Mouse (Mus musculus): ENCODE results near the gene Cdc25b. TPM values are rescaled to one million over a fixed set of nuclear protein-coding genes. Genes with fewer than 3 reads are reported as not detected.
A peak's percentile ranks its signal among the peaks of the same experiment; 100 is the strongest.
"Not testable (repeated sequence)": the region's sequence is repeated elsewhere in the genome, so short reads cannot be mapped to it uniquely, and the experiment has no call there.

Cdc25b gene
- polyA plus RNA-seq, 1 experiment = 22.4 TPM

DNA sequence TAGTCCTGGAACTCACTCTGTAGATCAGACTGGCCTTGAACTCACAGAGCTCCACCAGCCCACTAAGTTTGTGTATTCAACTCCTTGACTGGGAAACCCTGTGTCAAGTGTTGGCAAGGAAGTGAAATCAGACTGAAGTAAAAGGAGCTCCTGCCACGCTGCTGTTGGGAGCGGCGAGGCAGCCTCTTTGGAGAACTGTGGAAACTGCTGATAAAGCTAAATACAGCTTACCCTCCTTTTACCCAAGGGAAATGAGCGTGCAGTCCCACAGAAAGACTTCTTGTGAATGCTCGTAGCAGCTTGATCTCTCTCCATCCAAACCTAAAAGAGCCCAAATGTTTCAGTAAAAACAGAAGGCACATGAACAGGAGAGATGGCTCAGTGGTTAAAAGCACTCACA lies 35.8 kb downstream of the Cdc25b start:
- no peak overlapping the region for H3K4me3 ChIP-seq (ENCODE audit: low read depth, low read length)
- H3K27me3 ChIP-seq (ENCODE audit: control insufficient read depth, insufficient read depth, low read length) = no peaks in the 10 kb centered on the region
- peaks cover 14% of the 10 kb centered on the region; the same call in 1 of the 2 replicates for H3K4me1 ChIP-seq (ENCODE audit: control insufficient read depth, insufficient read depth, insufficient read length, low read length)
- H3K27ac ChIP-seq (ENCODE audit: insufficient read depth, low read depth, low read length) = peak overlapping the region; percentile 85
- 16% methylated on average over 5 of the region's 5 CpGs for whole genome bisulfite sequencing
- TF ChIP-seq CTCF (IDR thresholded peaks at IDR 0.05; ENCODE audit: extremely low read depth, insufficient read length, insufficient replicate concordance, low read depth, low read length) (no peak), POLR2A (IDR thresholded peaks at IDR 0.05; ENCODE audit: low read depth, low read length) (no peak)
- no peaks in the 10 kb centered on the region for H3K36me3 ChIP-seq (ENCODE audit: control insufficient read depth, insufficient read depth, low read length)

DNA sequence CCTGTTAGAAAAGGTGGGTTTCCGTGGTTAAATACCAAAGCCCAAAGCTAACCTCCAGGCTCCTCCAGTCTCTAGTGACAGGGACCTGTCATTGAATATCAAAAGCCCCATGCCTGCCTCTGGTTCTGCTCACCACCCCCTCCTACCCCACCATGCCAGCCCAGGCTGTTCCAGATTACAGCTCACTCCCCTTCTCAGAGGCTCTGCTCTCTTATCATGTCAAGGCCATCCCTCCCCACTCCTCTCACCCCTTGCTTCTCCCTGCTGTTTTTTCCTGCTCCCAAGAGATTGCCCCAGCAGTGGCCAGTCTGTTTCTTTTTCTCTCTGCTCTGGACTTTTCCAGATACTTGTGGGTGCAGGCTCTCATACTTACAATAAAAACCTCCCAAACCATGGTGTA lies 36.8 kb downstream of the Cdc25b start:
- no peak for TF ChIP-seq CTCF (IDR thresholded peaks at IDR 0.05; ENCODE audit: extremely low read depth, insufficient read length, insufficient replicate concordance, low read depth, low read length)
- no peak for TF ChIP-seq POLR2A (IDR thresholded peaks at IDR 0.05; ENCODE audit: low read depth, low read length)
- WGBS = 85% methylated on average over 1 of the region's 1 CpGs
- Histone ChIP-seq H3K4me1 (ENCODE audit: control insufficient read depth, insufficient read depth, insufficient read length, low read length) (peaks cover 14% of the 10 kb centered on the region; the same call in 1 of the 2 replicates), H3K36me3 (ENCODE audit: control insufficient read depth, insufficient read depth, low read length) (no peaks in the 10 kb centered on the region), H3K4me3 (ENCODE audit: low read depth, low read length) (no peak overlapping the region), H3K27ac (ENCODE audit: insufficient read depth, low read depth, low read length) (no peak overlapping the region), H3K27me3 (ENCODE audit: control insufficient read depth, insufficient read depth, low read length) (no peaks in the 10 kb centered on the region)

DNA sequence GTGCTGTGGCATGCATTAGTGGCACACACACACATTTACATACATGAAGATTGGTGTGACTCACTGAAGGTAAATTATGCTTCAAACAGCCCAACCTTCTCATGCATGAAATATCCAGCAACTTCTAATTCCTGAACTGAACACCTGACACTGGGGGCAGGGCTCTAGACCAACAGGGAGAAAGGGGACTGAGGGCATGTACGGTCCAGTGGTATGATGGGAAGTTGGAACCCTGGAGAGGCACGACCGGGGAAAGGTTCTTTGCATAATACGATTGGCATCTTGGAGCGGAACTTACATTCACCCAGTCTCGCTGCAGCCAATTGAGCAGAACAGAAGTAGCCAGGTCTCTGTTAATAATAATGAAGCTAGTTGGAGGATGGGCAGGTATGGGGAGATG lies 38.4 kb downstream of the Cdc25b start:
- Histone ChIP-seq H3K27ac (ENCODE audit: insufficient read depth, low read depth, low read length) (no peak overlapping the region), H3K4me3 (ENCODE audit: low read depth, low read length) (no peak overlapping the region), H3K27me3 (ENCODE audit: control insufficient read depth, insufficient read depth, low read length) (no peaks in the 10 kb centered on the region), H3K36me3 (ENCODE audit: control insufficient read depth, insufficient read depth, low read length) (no peaks in the 10 kb centered on the region), H3K4me1 (ENCODE audit: control insufficient read depth, insufficient read depth, insufficient read length, low read length) (peaks cover 14% of the 10 kb centered on the region; the same call in 1 of the 2 replicates)
- WGBS = 95% methylated on average over 6 of the region's 6 CpGs
- TF ChIP-seq POLR2A (IDR thresholded peaks at IDR 0.05; ENCODE audit: low read depth, low read length) (no peak), CTCF (IDR thresholded peaks at IDR 0.05; ENCODE audit: extremely low read depth, insufficient read length, insufficient replicate concordance, low read depth, low read length) (no peak)

DNA sequence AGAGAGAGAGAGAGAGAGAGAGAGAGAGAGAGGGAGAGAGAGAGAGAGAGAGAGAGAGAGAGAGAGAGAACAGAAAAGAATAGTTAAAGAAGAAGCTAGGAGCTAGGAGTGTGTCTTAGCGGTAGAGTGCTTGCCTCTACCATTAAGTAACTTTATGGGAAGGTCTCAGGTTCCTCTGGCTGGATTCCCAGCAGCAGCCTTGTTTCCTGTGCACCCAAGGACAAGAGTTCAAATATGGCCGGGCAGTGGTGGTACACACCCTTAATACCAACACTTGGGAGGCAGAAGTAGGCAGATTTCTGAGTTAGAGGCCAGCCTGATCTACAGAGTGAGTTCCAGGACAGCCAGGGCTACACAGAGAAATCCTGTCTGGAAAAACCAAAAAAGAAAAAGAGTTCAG lies 39.9 kb downstream of the Cdc25b start:
- peaks cover 12% of the 10 kb centered on the region; the same call in 1 of the 2 replicates for H3K4me1 ChIP-seq (ENCODE audit: control insufficient read depth, insufficient read depth, insufficient read length, low read length)
- not testable (repeated sequence) for H3K27me3 ChIP-seq (ENCODE audit: control insufficient read depth, insufficient read depth, low read length); H3K4me3 ChIP-seq (ENCODE audit: low read depth, low read length); H3K36me3 ChIP-seq (ENCODE audit: control insufficient read depth, insufficient read depth, low read length)
- H3K27ac ChIP-seq (ENCODE audit: insufficient read depth, low read depth, low read length) = peak overlapping the region; percentile 32; the same call in 1 of the 2 replicates
- 16% methylated on average over 2 of the region's 2 CpGs for WGBS

DNA sequence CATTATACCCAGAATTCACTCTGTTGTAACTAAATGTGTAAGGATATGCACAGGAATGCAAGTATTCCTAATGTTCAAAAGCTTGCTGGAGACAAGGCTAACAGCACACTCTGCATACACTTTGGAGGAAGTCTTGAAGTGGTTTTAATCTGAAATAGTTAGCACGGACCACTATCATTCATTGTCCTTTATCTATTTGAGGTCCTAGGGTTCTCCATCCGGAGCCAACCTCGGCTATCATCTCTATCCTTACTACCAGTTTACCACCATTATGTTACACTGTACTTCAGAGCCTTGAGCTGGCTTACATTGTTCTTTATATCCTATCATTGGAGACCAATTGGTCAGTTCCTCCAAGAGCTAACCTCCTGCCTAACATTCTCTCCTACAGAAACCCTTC lies 40.5 kb downstream of the Cdc25b start:
- Histone ChIP-seq H3K4me3 (ENCODE audit: low read depth, low read length) (no peak overlapping the region), H3K27me3 (ENCODE audit: control insufficient read depth, insufficient read depth, low read length) (no peaks in the 10 kb centered on the region), H3K36me3 (ENCODE audit: control insufficient read depth, insufficient read depth, low read length) (no peaks in the 10 kb centered on the region), H3K27ac (ENCODE audit: insufficient read depth, low read depth, low read length) (0 out of 2 replicates have a peak overlapping the region, but pooled peaks have one; percentile 32), H3K4me1 (ENCODE audit: control insufficient read depth, insufficient read depth, insufficient read length, low read length) (peaks cover 12% of the 10 kb centered on the region; the same call in 1 of the 2 replicates)
- TF ChIP-seq CTCF (IDR thresholded peaks at IDR 0.05; ENCODE audit: extremely low read depth, insufficient read length, insufficient replicate concordance, low read depth, low read length) = no peak
- no peak for TF ChIP-seq POLR2A (IDR thresholded peaks at IDR 0.05; ENCODE audit: low read depth, low read length)
- 92% methylated on average over 3 of the region's 3 CpGs for WGBS

DNA sequence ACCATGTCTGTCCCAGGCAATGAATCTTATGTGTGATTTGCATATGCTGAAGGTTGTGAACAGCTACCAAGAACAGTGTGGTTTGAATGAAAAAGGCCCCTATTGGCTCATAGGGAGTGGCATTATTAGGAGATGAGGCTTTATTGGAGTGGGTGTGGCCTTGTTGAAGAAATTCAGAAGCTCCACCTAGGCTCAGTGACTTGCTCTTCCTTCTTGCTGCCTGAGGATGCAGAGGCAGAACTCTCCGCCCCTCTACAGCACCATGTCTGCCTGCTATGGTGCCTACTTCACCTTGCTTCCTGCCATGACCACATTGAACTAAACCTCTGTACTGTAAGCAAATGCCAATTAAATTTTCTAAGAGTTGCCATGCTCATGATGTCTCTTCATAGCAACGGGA lies 45.8 kb downstream of the Cdc25b start:
- no peaks in the 10 kb centered on the region for H3K27me3 ChIP-seq (ENCODE audit: control insufficient read depth, insufficient read depth, low read length)
- 35% methylated on average over 2 of the region's 2 CpGs for WGBS
- no peak overlapping the region for H3K27ac ChIP-seq (ENCODE audit: insufficient read depth, low read depth, low read length)
- H3K4me3 ChIP-seq (ENCODE audit: low read depth, low read length) = no peak overlapping the region
- peaks cover 2% of the 10 kb centered on the region; the same call in 1 of the 2 replicates for H3K36me3 ChIP-seq (ENCODE audit: control insufficient read depth, insufficient read depth, low read length)
- TF ChIP-seq POLR2A (IDR thresholded peaks at IDR 0.05; ENCODE audit: low read depth, low read length) (no peak), CTCF (IDR thresholded peaks at IDR 0.05; ENCODE audit: extremely low read depth, insufficient read length, insufficient replicate concordance, low read depth, low read length) (no peak)
- H3K4me1 ChIP-seq (ENCODE audit: control insufficient read depth, insufficient read depth, insufficient read length, low read length) = peaks cover 13% of the 10 kb centered on the region

DNA sequence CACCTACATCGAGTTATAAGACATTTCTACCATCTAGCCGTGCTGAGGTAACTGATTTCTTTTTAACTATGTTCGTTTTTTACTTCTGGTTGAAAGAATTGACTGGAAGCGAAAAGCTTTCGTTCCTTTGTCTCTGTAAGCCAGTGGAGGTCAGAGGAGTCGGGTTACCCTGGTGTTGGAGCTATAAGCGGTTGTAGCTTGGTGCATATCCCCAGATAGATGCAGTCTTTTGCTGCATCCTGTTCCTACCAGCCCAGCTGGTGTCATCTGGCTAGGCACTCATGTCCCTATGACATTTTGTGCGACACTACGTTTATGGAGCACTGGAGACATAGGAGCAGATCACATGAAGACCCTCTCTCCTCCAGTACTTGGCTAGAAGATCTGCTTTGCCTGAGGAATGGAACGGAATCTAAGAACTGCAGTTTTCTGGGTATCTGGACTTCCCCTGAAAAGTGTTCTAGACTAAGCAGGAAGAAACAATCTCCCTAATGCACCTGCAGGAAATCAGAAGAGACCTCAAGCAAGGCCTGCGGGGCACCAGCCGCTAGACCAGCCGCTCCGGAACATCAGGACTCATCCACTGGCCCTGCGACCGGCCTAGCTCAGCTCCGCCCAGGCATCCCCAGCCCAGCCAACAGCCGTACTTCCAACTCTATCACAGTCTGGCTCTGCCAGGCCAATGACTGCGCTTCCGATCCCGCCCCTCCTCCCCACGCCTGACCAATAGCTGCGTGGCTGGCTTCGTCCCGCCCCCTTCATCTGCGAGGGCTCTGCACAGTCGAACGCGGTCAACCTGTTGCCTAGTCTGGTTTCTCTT lies 46.8 kb downstream of the Cdc25b start, which contains the start of gene Mavs:
Mavs (plus strand) TSS at position 757 of the 820 bp plus-strand sequence.
- Histone ChIP-seq H3K36me3 (ENCODE audit: control insufficient read depth, insufficient read depth, low read length) (peaks cover 2% of the 10 kb centered on the region), H3K4me3 (ENCODE audit: low read depth, low read length) (peak within 1 kb of the TSS; percentile 83), H3K4me1 (ENCODE audit: control insufficient read depth, insufficient read depth, insufficient read length, low read length) (peaks cover 13% of the 10 kb centered on the region), H3K27ac (ENCODE audit: insufficient read depth, low read depth, low read length) (peak within 1 kb of the TSS; percentile 86), H3K27me3 (ENCODE audit: control insufficient read depth, insufficient read depth, low read length) (no peaks in the 10 kb centered on the region)
- TF ChIP-seq POLR2A (IDR thresholded peaks at IDR 0.05; ENCODE audit: low read depth, low read length) = peak; percentile 95; the same call in 1 of the 2 replicates
- TF ChIP-seq CTCF (IDR thresholded peaks at IDR 0.05; ENCODE audit: extremely low read depth, insufficient read length, insufficient replicate concordance, low read depth, low read length) = no peak
- WGBS = 18% methylated on average over 29 of the region's 29 CpGs

Measured in small intestine, adult 2 months (tissue).